Mouse (Mus musculus) stomach, postnatal 0 days (tissue): Measurements from ENCODE around the gene Kcnh6. TPM values are rescaled to one million over a fixed set of nuclear protein-coding genes. Genes with fewer than 3 reads are reported as not detected.

Experiments used
- ATAC-seq: fragments of 200-750 bp; cut with Nextera tagmentation; 2 replicates; pipeline ENCODE4 v1.8.0; 2017; ENCODE audit not compliant: low FRiP score, low TSS enrichment
- DNase-seq: peaks from one replicate; pipeline ENCODE4 v3.0.0-alpha.2; 2016; ENCODE audit warnings: low spot score
- H3K27ac ChIP-seq: fragments of 300-500 bp; sonication (generic); replicated peaks from 2 replicates; pipeline ENCODE4 v1.5.1; 2014; ENCODE audit warnings: mild to moderate bottlenecking, control low read depth
- H3K27me3 ChIP-seq: fragments of 300-500 bp; sonication (generic); 2 replicates; pipeline ENCODE4 v1.6.1; 2014; ENCODE audit warnings: low read length; ENCODE audit not compliant: control insufficient read depth, insufficient read depth
- H3K36me3 ChIP-seq: fragments of 300-500 bp; sonication (generic); 2 replicates; pipeline ENCODE4 v1.6.1; 2014; ENCODE audit warnings: low read length, mixed read lengths; ENCODE audit not compliant: control insufficient read depth, insufficient read depth
- H3K4me1 ChIP-seq: fragments of 300-500 bp; sonication (generic); replicated peaks from 2 replicates; pipeline ENCODE4 v1.6.1; 2014; ENCODE audit warnings: antibody characterized with exemption; ENCODE audit not compliant: control insufficient read depth, insufficient read depth
- H3K4me2 ChIP-seq: fragments of 300-500 bp; sonication (generic); replicated peaks from 2 replicates; pipeline ENCODE4 v1.6.1; 2014; ENCODE audit warnings: low read depth, mild to moderate bottlenecking, control low read depth, moderate library complexity
- H3K4me3 ChIP-seq: fragments of 300-500 bp; sonication (generic); 2 replicates; pipeline ENCODE4 v1.5.1; 2014; ENCODE audit warnings: low read depth, low read length, control low read depth
- H3K9ac ChIP-seq: fragments of 300-500 bp; sonication (generic); 2 replicates; pipeline ENCODE4 v1.6.1; 2014; ENCODE audit warnings: mild to moderate bottlenecking, low read length, control low read depth, mixed read lengths
- H3K9me3 ChIP-seq: fragments of 300-500 bp; sonication (generic); 2 replicates; pipeline ENCODE4 v1.6.1; 2016; ENCODE audit warnings: low read length; ENCODE audit not compliant: control insufficient read depth
- CTCF ChIP-seq: IDR thresholded peaks from 2 replicates; pipeline ENCODE4 v1.5.1; 2016; ENCODE audit warnings: antibody characterized with exemption, low read depth, mild to moderate bottlenecking, moderate library complexity
- EP300 ChIP-seq: optimal IDR thresholded peaks from 2 replicates; pipeline ENCODE3; 2016; ENCODE audit warnings: antibody characterized with exemption
- WGBS: fragments of 180-500 bp; shearing (Covaris S2); extraction: QIAGEN DNeasy Blood & Tissue Kit; methylation state at CpG from one replicate; pipeline ENCODE4 v1.1.7; 2014; 5-methylcytosine and 5-hydroxymethylcytosine counted together
- polyA plus RNA-seq: library from polyadenylated mRNA; unstranded; fragments of >200 nt; fragmentation: Nextera tagmentation; extraction: Ambion mirVana; gene quantifications from 2 replicates; pipeline ENCODE4 v1.2.1, GENCODE M21; 2015

Kcnh6 gene
- polyA plus RNA-seq, result 0.54 and 0.55 TPM in 2 replicates

- Histone ChIP-seq H3K36me3 (no peaks in the 10 kb centered on the region), H3K4me3 (peak within 1 kb of the TSS; percentile 20), H3K4me2 (peak within 1 kb of the TSS; percentile 55), H3K9ac (no peak within 1 kb of the TSS), H3K4me1 (0 out of 2 replicates have a peak, but pooled peaks cover 2% of the 10 kb centered on the region), H3K27me3 (no peaks in the 10 kb centered on the region), H3K9me3 (no peaks in the 10 kb centered on the region), H3K27ac (no peak within 1 kb of the TSS)
- no peak for TF ChIP-seq CTCF
- no peak for TF ChIP-seq EP300
- WGBS, result 0% methylated on average over 22 of the region's 25 CpGs
- DNase-seq (peak; percentile 84), ATAC-seq (peak; percentile 62; the same call in 1 of the 2 replicates)
Measured at GRCm38 (mm10) chr11:106007821-106008220, at the start of gene Kcnh6. Kcnh6 (plus strand) TSS chr11:106008124.

DNA sequence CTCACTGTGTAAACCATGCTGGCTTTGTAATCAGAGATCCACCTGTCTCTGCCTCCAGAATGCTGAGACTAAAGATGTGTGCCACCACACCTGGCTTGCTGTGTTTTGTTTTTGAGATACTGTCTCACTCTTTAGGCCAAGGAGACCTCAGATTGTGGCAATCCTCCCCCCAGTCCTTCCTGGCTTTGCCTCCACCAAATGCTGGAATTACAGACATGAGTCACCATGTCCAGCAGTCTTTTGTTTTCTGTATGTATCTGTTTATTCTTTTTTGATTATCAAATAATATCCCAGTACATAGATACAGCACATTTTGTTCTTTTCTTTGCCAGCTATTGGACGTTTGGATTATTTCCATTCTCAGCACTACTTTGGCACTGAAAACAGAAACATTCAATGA, 49.4 kb upstream of the Kcnh6 start:
- 13% methylated on average over 1 of the region's 1 CpGs for WGBS
- Histone ChIP-seq H3K9ac (no peak overlapping the region), H3K27me3 (no peaks in the 10 kb centered on the region), H3K27ac (no peak overlapping the region), H3K4me2 (no peak overlapping the region), H3K9me3 (no peaks in the 10 kb centered on the region), H3K36me3 (no peaks in the 10 kb centered on the region), H3K4me1 (no peaks in the 10 kb centered on the region), H3K4me3 (no peak overlapping the region)
- DNase-seq (no peak), ATAC-seq (no peak)
- no peak for TF ChIP-seq CTCF
- no peak for TF ChIP-seq EP300

DNA sequence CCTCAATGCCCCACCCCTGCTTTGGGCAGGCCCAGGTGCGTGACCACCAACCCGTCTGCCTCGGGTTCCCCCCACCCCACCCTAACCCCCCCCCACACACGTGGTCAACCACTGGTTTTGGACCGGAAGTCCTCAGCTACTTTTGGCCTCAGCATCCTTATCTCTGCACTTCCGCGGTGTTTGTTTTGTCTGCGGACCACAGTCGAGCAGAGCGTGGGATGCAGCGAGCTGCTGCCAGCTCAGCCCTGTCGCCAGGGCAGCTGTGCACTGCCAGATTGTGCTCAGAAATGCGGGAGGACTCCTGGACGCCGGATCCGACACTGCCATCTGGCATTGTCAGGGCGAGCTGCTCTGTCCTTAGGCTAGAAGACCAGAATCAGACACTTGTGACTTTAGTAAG, 48.6 kb upstream of the Kcnh6 start:
- no peaks in the 10 kb centered on the region for H3K36me3 ChIP-seq
- no peak overlapping the region for H3K9ac ChIP-seq
- TF ChIP-seq CTCF, result no peak
- TF ChIP-seq EP300, result no peak
- no peak overlapping the region for H3K4me2 ChIP-seq
- DNase-seq, result no peak
- no peak overlapping the region for H3K27ac ChIP-seq
- H3K9me3 ChIP-seq, result no peaks in the 10 kb centered on the region
- WGBS, result 19% methylated on average over 17 of the region's 17 CpGs
- no peaks in the 10 kb centered on the region for H3K27me3 ChIP-seq
- no peak overlapping the region for H3K4me3 ChIP-seq
- no peak for ATAC-seq
- no peaks in the 10 kb centered on the region for H3K4me1 ChIP-seq

- 64% methylated on average over 5 of the region's 5 CpGs for WGBS
- Histone ChIP-seq H3K9me3 (no peaks in the 10 kb centered on the region), H3K9ac (no peak overlapping the region), H3K27ac (no peak overlapping the region), H3K4me2 (no peak overlapping the region), H3K36me3 (no peaks in the 10 kb centered on the region), H3K27me3 (peaks cover 5% of the 10 kb centered on the region; the same call in 1 of the 2 replicates), H3K4me1 (no peaks in the 10 kb centered on the region), H3K4me3 (no peak overlapping the region)
- DNase-seq (no peak), ATAC-seq (no peak)
- TF ChIP-seq EP300, result no peak
- TF ChIP-seq CTCF, result peak; percentile 39
Measured at GRCm38 (mm10) chr11:105964691-105965090, 43.2 kb upstream of the Kcnh6 start.

DNA sequence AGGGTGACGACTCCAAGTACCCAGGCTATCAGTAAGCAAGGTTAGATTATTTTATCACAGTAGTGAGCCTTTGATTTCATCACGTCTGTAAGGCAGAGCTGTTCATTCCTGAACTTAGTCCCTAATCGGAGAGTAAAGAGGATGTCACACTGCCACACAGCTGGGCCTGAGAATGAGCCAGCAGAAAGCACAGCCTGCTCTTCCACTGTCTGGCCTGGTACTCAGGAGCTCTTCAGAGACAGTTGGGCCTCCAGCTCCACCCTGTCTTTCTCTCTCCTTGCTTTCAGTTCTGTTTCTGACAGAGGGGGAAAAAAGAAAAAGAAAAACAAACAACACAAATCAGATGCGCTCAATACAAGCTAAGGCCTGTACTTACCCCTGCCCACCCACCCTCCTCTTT, 41.6 kb upstream of the Kcnh6 start:
- ATAC-seq (no peak), DNase-seq (no peak)
- 76% methylated on average over 4 of the region's 4 CpGs for WGBS
- Histone ChIP-seq H3K4me2 (no peak overlapping the region), H3K9me3 (no peaks in the 10 kb centered on the region), H3K27me3 (peaks cover 5% of the 10 kb centered on the region; the same call in 1 of the 2 replicates), H3K9ac (no peak overlapping the region), H3K27ac (no peak overlapping the region), H3K4me3 (no peak overlapping the region), H3K4me1 (no peaks in the 10 kb centered on the region), H3K36me3 (no peaks in the 10 kb centered on the region)
- no peak for TF ChIP-seq EP300
- no peak for TF ChIP-seq CTCF

- ATAC-seq (no peak; the same call in 1 of the 2 replicates), DNase-seq (peak; percentile 58)
- peak within 1 kb of the TSS; percentile 54 for H3K9ac ChIP-seq
- H3K27ac ChIP-seq, result no peak within 1 kb of the TSS
- no peaks in the 10 kb centered on the region for H3K9me3 ChIP-seq
- no peaks in the 10 kb centered on the region for H3K36me3 ChIP-seq
- WGBS, result under 1% methylated on average over 57 of the region's 76 CpGs
- peak within 1 kb of the TSS; percentile 55 for H3K4me3 ChIP-seq
- peaks cover 5% of the 10 kb centered on the region; the same call in 1 of the 2 replicates for H3K27me3 ChIP-seq
- TF ChIP-seq CTCF (no peak), EP300 (no peak)
- peak within 1 kb of the TSS; percentile 96 for H3K4me2 ChIP-seq
- no peaks in the 10 kb centered on the region for H3K4me1 ChIP-seq
Measured at GRCm38 (mm10) chr11:105967741-105968574, 40.0 kb upstream of the Kcnh6 start, which contains the start of gene Ace. Ace (plus strand) TSS chr11:105967945.
